Mouse (Mus musculus): ENCODE results near the gene Habp4. TPM values are rescaled to one million over a fixed set of nuclear protein-coding genes. Genes with fewer than 3 reads are reported as not detected.

Habp4 gene
- polyA plus RNA-seq, 1 experiment, result 7.0 TPM

- Histone ChIP-seq H3K9me3 (replicated peaks; ENCODE audit: control insufficient read depth, insufficient read depth, low read length, poor library complexity, severe bottlenecking) (no peaks in the 10 kb centered on the region), H3K36me3 (ENCODE audit: control insufficient read depth, insufficient read depth, low read length, poor library complexity, severe bottlenecking) (peaks cover 6% of the 10 kb centered on the region), H3K4me3 (ENCODE audit: low read depth, low read length) (no peak overlapping the region), H3K27me3 (ENCODE audit: control insufficient read depth, insufficient read depth, low read length, poor library complexity, severe bottlenecking) (no peaks in the 10 kb centered on the region), H3K9ac (ENCODE audit: low read depth, poor library complexity, severe bottlenecking) (no peak overlapping the region), H3K4me1 (ENCODE audit: control insufficient read depth, insufficient read depth, low read length) (no peaks in the 10 kb centered on the region), H3K27ac (ENCODE audit: insufficient read depth, low read length) (no peak overlapping the region)
- TF ChIP-seq EP300 (IDR thresholded peaks at IDR 0.05; ENCODE audit: insufficient read depth, low read depth, low read length) (no peak), CTCF (IDR thresholded peaks at IDR 0.05; ENCODE audit: low read depth, low read length) (no peak), POLR2A (IDR thresholded peaks at IDR 0.05; ENCODE audit: insufficient read depth, low read length) (no peak)
These were observed 43.6 kb downstream of the Habp4 start for GRCm38 (mm10) chr13:64205186-64205585.

DNA sequence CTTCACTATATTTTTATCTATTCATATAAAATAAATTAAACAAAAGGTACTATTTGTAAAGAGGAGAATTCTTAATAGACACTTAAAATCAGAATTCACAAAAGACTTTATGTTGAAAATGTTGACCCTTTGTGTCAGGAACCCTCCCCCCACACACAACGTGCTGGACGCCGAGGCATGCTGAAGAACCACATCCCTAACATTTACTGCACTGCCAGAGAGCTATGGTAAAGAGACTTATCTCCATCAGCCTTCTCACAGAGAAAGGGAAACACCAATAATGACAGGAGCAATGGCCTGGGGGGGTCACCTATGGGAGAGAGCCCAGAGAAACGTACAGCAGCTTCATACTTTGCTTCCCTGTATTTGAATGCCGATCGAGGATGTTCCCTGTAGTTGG, 46.5 kb downstream of the Habp4 start:
- Histone ChIP-seq H3K4me1 (ENCODE audit: control insufficient read depth, insufficient read depth, low read length) (no peaks in the 10 kb centered on the region), H3K36me3 (ENCODE audit: control insufficient read depth, insufficient read depth, low read length, poor library complexity, severe bottlenecking) (no peaks in the 10 kb centered on the region), H3K4me3 (ENCODE audit: low read depth, low read length) (no peak overlapping the region), H3K9me3 (replicated peaks; ENCODE audit: control insufficient read depth, insufficient read depth, low read length, poor library complexity, severe bottlenecking) (no peaks in the 10 kb centered on the region), H3K27ac (ENCODE audit: insufficient read depth, low read length) (no peak overlapping the region), H3K9ac (ENCODE audit: low read depth, poor library complexity, severe bottlenecking) (no peak overlapping the region), H3K27me3 (ENCODE audit: control insufficient read depth, insufficient read depth, low read length, poor library complexity, severe bottlenecking) (no peaks in the 10 kb centered on the region)
- TF ChIP-seq POLR2A (IDR thresholded peaks at IDR 0.05; ENCODE audit: insufficient read depth, low read length) (no peak), CTCF (IDR thresholded peaks at IDR 0.05; ENCODE audit: low read depth, low read length) (no peak), EP300 (IDR thresholded peaks at IDR 0.05; ENCODE audit: insufficient read depth, low read depth, low read length) (no peak)

DNA sequence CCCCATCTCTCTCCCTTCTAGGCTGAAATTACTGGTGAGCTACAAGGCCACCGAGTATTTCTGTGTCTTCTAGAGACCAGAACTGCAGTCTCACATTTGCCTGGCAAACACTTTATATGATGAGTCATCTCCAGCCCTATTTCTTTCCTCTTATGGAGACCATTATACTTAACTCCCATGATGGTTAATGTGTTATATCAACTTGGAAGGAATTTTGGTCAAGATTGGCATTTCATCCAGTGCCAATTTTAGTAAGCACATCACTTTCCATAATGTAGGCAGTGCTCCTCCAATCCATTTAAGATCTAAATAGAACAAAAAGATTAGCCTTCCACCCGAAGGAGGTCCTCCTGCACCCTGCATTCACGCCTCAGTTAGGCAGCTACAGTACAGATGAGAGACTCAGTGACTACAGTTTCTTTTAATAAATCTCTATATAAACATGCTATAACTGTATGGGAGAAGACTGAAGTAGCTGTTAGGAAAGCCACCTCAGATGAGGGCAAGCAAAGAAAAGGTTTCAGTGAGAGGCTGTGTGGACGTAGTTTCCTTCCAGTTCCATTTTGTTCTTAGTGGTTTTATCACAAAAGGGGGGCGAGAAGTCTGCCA, 50.5 kb downstream of the Habp4 start:
- Histone ChIP-seq H3K36me3 (ENCODE audit: control insufficient read depth, insufficient read depth, low read length, poor library complexity, severe bottlenecking) (no peaks in the 10 kb centered on the region), H3K9ac (ENCODE audit: low read depth, poor library complexity, severe bottlenecking) (no peak overlapping the region), H3K27me3 (ENCODE audit: control insufficient read depth, insufficient read depth, low read length, poor library complexity, severe bottlenecking) (no peaks in the 10 kb centered on the region), H3K27ac (ENCODE audit: insufficient read depth, low read length) (no peak overlapping the region), H3K4me1 (ENCODE audit: control insufficient read depth, insufficient read depth, low read length) (peaks cover 2% of the 10 kb centered on the region), H3K4me3 (ENCODE audit: low read depth, low read length) (no peak overlapping the region), H3K9me3 (replicated peaks; ENCODE audit: control insufficient read depth, insufficient read depth, low read length, poor library complexity, severe bottlenecking) (no peaks in the 10 kb centered on the region)
- no peak for TF ChIP-seq POLR2A (IDR thresholded peaks at IDR 0.05; ENCODE audit: insufficient read depth, low read length)

DNA sequence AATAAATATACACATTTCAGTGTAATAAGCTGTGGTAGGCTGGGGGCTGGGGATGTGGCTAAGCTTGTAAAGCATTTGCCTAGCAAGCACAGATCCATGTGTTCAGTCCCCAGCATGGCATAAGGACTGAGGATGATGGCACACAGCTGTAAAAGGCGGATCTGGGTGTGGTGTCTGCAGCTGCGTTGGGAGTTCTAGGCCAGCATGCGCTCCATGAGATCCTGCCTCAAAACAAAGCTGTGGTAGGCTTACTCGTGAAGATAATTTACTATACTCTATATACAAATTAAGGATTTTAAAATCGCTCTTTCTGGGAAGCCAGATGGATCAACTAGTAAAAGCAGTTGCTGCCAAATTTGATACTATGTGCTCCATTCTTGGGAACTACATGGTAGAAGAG, 53.3 kb downstream of the Habp4 start:
- H3K27me3 ChIP-seq (ENCODE audit: control insufficient read depth, insufficient read depth, low read length, poor library complexity, severe bottlenecking), result no peaks in the 10 kb centered on the region
- H3K4me1 ChIP-seq (ENCODE audit: control insufficient read depth, insufficient read depth, low read length), result peaks cover 2% of the 10 kb centered on the region
- no peak for TF ChIP-seq CTCF (IDR thresholded peaks at IDR 0.05; ENCODE audit: low read depth, low read length)
- TF ChIP-seq POLR2A (IDR thresholded peaks at IDR 0.05; ENCODE audit: insufficient read depth, low read length), result no peak
- no peak for TF ChIP-seq EP300 (IDR thresholded peaks at IDR 0.05; ENCODE audit: insufficient read depth, low read depth, low read length)
- no peaks in the 10 kb centered on the region for H3K9me3 ChIP-seq (replicated peaks; ENCODE audit: control insufficient read depth, insufficient read depth, low read length, poor library complexity, severe bottlenecking)
- H3K4me3 ChIP-seq (ENCODE audit: low read depth, low read length), result no peak overlapping the region
- H3K36me3 ChIP-seq (ENCODE audit: control insufficient read depth, insufficient read depth, low read length, poor library complexity, severe bottlenecking), result no peaks in the 10 kb centered on the region
- H3K9ac ChIP-seq (ENCODE audit: low read depth, poor library complexity, severe bottlenecking), result no peak overlapping the region
- H3K27ac ChIP-seq (ENCODE audit: insufficient read depth, low read length), result no peak overlapping the region

DNA sequence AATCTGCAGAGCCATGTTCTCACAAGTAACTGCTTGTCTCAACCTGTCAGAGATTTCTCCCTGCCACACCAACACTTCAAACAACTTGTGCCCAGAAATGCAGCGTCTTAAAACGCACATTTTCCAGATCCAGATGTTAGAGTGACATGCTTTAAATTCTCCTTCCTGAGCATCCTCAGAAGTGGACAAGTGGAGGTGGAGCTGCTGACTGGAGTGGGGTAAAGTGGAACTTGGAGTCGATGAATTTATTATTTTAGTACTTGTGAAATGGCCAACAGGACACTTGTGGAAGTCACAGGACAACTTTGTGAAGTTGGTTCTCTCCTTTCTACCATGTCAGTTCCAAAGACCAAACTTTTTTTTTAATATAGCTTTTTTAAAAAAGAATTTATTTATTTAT, 64.1 kb downstream of the Habp4 start:
- Histone ChIP-seq H3K36me3 (ENCODE audit: control insufficient read depth, insufficient read depth, low read length, poor library complexity, severe bottlenecking) (no peaks in the 10 kb centered on the region), H3K27me3 (ENCODE audit: control insufficient read depth, insufficient read depth, low read length, poor library complexity, severe bottlenecking) (no peaks in the 10 kb centered on the region), H3K9ac (ENCODE audit: low read depth, poor library complexity, severe bottlenecking) (no peak overlapping the region), H3K4me3 (ENCODE audit: low read depth, low read length) (no peak overlapping the region), H3K9me3 (replicated peaks; ENCODE audit: control insufficient read depth, insufficient read depth, low read length, poor library complexity, severe bottlenecking) (no peaks in the 10 kb centered on the region), H3K27ac (ENCODE audit: insufficient read depth, low read length) (no peak overlapping the region), H3K4me1 (ENCODE audit: control insufficient read depth, insufficient read depth, low read length) (no peaks in the 10 kb centered on the region)
- TF ChIP-seq POLR2A (IDR thresholded peaks at IDR 0.05; ENCODE audit: insufficient read depth, low read length), result no peak
- TF ChIP-seq CTCF (IDR thresholded peaks at IDR 0.05; ENCODE audit: low read depth, low read length), result no peak
- TF ChIP-seq EP300 (IDR thresholded peaks at IDR 0.05; ENCODE audit: insufficient read depth, low read depth, low read length), result no peak

- Histone ChIP-seq H3K4me3 (ENCODE audit: low read depth, low read length) (no peak overlapping the region), H3K27ac (ENCODE audit: insufficient read depth, low read length) (no peak overlapping the region), H3K27me3 (ENCODE audit: control insufficient read depth, insufficient read depth, low read length, poor library complexity, severe bottlenecking) (no peaks in the 10 kb centered on the region), H3K36me3 (ENCODE audit: control insufficient read depth, insufficient read depth, low read length, poor library complexity, severe bottlenecking) (no peaks in the 10 kb centered on the region), H3K9ac (ENCODE audit: low read depth, poor library complexity, severe bottlenecking) (no peak overlapping the region), H3K9me3 (replicated peaks; ENCODE audit: control insufficient read depth, insufficient read depth, low read length, poor library complexity, severe bottlenecking) (no peaks in the 10 kb centered on the region), H3K4me1 (ENCODE audit: control insufficient read depth, insufficient read depth, low read length) (no peaks in the 10 kb centered on the region)
- TF ChIP-seq POLR2A (IDR thresholded peaks at IDR 0.05; ENCODE audit: insufficient read depth, low read length) (no peak), CTCF (IDR thresholded peaks at IDR 0.05; ENCODE audit: low read depth, low read length) (no peak), EP300 (IDR thresholded peaks at IDR 0.05; ENCODE audit: insufficient read depth, low read depth, low read length) (no peak)
These were observed 65.1 kb downstream of the Habp4 start for GRCm38 (mm10) chr13:64226725-64227124.

Measured in ES-Bruce4 (cell line).